Mouse (Mus musculus) heart, postnatal 0 days (tissue): ENCODE measurements at regions not wholly inside any gene's neighbourhood (a gene's known extent, or its start where the extent isn't known, plus 50 kb on each side); places are given as distances from the start of the nearest gene placed in this dataset.

Source experiments
- ATAC-seq: fragments of 200-750 bp; cut with Nextera tagmentation; 2 replicates; pipeline ENCODE4 v1.8.0; 2017; ENCODE audit warnings: low read depth, moderate number of reproducible peaks, moderate library complexity; ENCODE audit not compliant: insufficient read depth
- DNase-seq: peaks from one replicate; pipeline ENCODE4 v3.0.0-alpha.2; 2016; ENCODE audit warnings: low spot score
- H3K27ac ChIP-seq: fragments of 300-500 bp; sonication (generic); 2 replicates; pipeline ENCODE4 v1.5.1; 2014; ENCODE audit warnings: low read depth, mild to moderate bottlenecking
- H3K27me3 ChIP-seq: fragments of 300-500 bp; sonication (generic); 2 replicates; pipeline ENCODE4 v1.6.1; 2014; ENCODE audit warnings: low read length, mixed read lengths; ENCODE audit not compliant: control insufficient read depth, insufficient read depth
- H3K36me3 ChIP-seq: fragments of 300-500 bp; sonication (generic); replicated peaks from 2 replicates; pipeline ENCODE4 v1.6.1; 2014; ENCODE audit warnings: low read length, mixed read lengths; ENCODE audit not compliant: control insufficient read depth, insufficient read depth
- H3K4me1 ChIP-seq: fragments of 300-500 bp; sonication (generic); 2 replicates; pipeline ENCODE4 v1.6.1; 2014; ENCODE audit warnings: antibody characterized with exemption; ENCODE audit not compliant: control insufficient read depth, insufficient read depth
- H3K4me2 ChIP-seq: fragments of 300-500 bp; sonication (generic); 2 replicates; pipeline ENCODE4 v1.6.1; 2014; ENCODE audit warnings: low read depth, mild to moderate bottlenecking, low read length, moderate library complexity
- H3K4me3 ChIP-seq: fragments of 300-500 bp; sonication (generic); 2 replicates; pipeline ENCODE4 v1.5.1; 2014; ENCODE audit warnings: low read depth, low read length
- H3K9ac ChIP-seq: fragments of 300-500 bp; sonication (generic); replicated peaks from 2 replicates; pipeline ENCODE4 v1.6.1; 2014; ENCODE audit warnings: low read depth, low read length, mixed read lengths
- H3K9me3 ChIP-seq: fragments of 300-500 bp; sonication (generic); replicated peaks from 2 replicates; pipeline ENCODE4 v1.6.1; 2016; ENCODE audit warnings: low read length; ENCODE audit not compliant: control insufficient read depth
- CTCF ChIP-seq: IDR thresholded peaks from 2 replicates; pipeline ENCODE4 v1.5.1; 2016; ENCODE audit warnings: antibody characterized with exemption, control low read depth, low read depth
- EP300 ChIP-seq: IDR thresholded peaks from 2 replicates; pipeline ENCODE4 v1.6.1; 2016; ENCODE audit warnings: antibody characterized with exemption, low read depth
- WGBS: fragments of 180-500 bp; shearing (Covaris S2); extraction: QIAGEN DNeasy Blood & Tissue Kit; methylation state at CpG from one replicate; pipeline ENCODE4 v1.1.7; 2014; 5-methylcytosine and 5-hydroxymethylcytosine counted together

GRCm38 (mm10) chr14:36316418-36317111 is 221.8 kb downstream of the 4930474N05Rik start:
- WGBS: 66% methylated on average over 4 of the region's 4 CpGs
- no peaks in the 10 kb centered on the region for H3K9me3 ChIP-seq
- no peak overlapping the region for H3K4me3 ChIP-seq
- no peaks in the 10 kb centered on the region for H3K36me3 ChIP-seq
- DNase-seq: no peak
- ATAC-seq: no peak
- TF ChIP-seq EP300: no peak
- TF ChIP-seq CTCF: no peak
- no peaks in the 10 kb centered on the region for H3K4me1 ChIP-seq
- H3K27me3 ChIP-seq: no peaks in the 10 kb centered on the region
- no peak overlapping the region for H3K27ac ChIP-seq
- no peak overlapping the region for H3K4me2 ChIP-seq
- no peak overlapping the region for H3K9ac ChIP-seq

GRCm38 (mm10) chr14:36328258-36328891 is 233.7 kb downstream of the 4930474N05Rik start:
- WGBS: 60% methylated on average over 3 of the region's 3 CpGs
- no peaks in the 10 kb centered on the region for H3K27me3 ChIP-seq
- no peak overlapping the region for H3K27ac ChIP-seq
- TF ChIP-seq CTCF (no peak), EP300 (no peak)
- no peak overlapping the region for H3K4me3 ChIP-seq
- DNase-seq: no peak
- no peaks in the 10 kb centered on the region for H3K4me1 ChIP-seq
- no peaks in the 10 kb centered on the region for H3K9me3 ChIP-seq
- H3K4me2 ChIP-seq: no peak overlapping the region
- no peaks in the 10 kb centered on the region for H3K36me3 ChIP-seq
- no peak for ATAC-seq
- H3K9ac ChIP-seq: no peak overlapping the region

- no peak for DNase-seq
- no peak for ATAC-seq
- no peak overlapping the region for H3K4me3 ChIP-seq
- no peaks in the 10 kb centered on the region for H3K27me3 ChIP-seq
- no peaks in the 10 kb centered on the region for H3K9me3 ChIP-seq
- no peaks in the 10 kb centered on the region for H3K36me3 ChIP-seq
- no peak overlapping the region for H3K27ac ChIP-seq
- H3K9ac ChIP-seq: no peak overlapping the region
- no peak overlapping the region for H3K4me2 ChIP-seq
- 79% methylated on average over 1 of the region's 1 CpGs for WGBS
- TF ChIP-seq CTCF: no peak
- TF ChIP-seq EP300: no peak
- H3K4me1 ChIP-seq: no peaks in the 10 kb centered on the region
These were observed 246.1 kb downstream of the 4930474N05Rik start for GRCm38 (mm10) chr14:36340832-36341231.
